Mouse (Mus musculus): ENCODE measurements around the gene Egfl6. TPM values are rescaled to one million over a fixed set of nuclear protein-coding genes. Genes with fewer than 3 reads are reported as not detected.

Egfl6 gene
- polyA plus RNA-seq (2015; fragmentation: Nextera tagmentation; extraction: Ambion mirVana): 3.7 and 12.1 TPM in 2 replicates

GRCm38 (mm10) chrX:166584947-166585824 lies at the start of gene Egfl6:
Egfl6 (minus strand) TSS chrX:166585720.
- WGBS: 18% methylated on average over 39 of the region's 39 CpGs
- H3K27me3 ChIP-seq (ENCODE audit: control insufficient read depth, insufficient read depth, low read length): peaks cover 7% of the 10 kb centered on the region
- H3K36me3 ChIP-seq (ENCODE audit: control insufficient read depth, insufficient read depth): no peaks in the 10 kb centered on the region
- H3K9ac ChIP-seq (ENCODE audit: low read length): no peak within 1 kb of the TSS
- H3K4me1 ChIP-seq (ENCODE audit: control insufficient read depth, insufficient read depth, low read length): no peaks in the 10 kb centered on the region
- H3K9me3 ChIP-seq (replicated peaks; ENCODE audit: control insufficient read depth, low read length): no peaks in the 10 kb centered on the region
- H3K4me3 ChIP-seq (ENCODE audit: low read length): peak within 1 kb of the TSS; percentile 40
- no peak within 1 kb of the TSS for H3K27ac ChIP-seq (ENCODE audit: low read length)
- peak within 1 kb of the TSS; percentile 66 for H3K4me2 ChIP-seq (ENCODE audit: low read depth, low read length)
- no peak for ATAC-seq (replicated peaks; ENCODE audit: extremely low read depth, insufficient read depth, low FRiP score)

GRCm38 (mm10) chrX:166626866-166627570 lies 41.5 kb upstream of the Egfl6 start:
- no peak overlapping the region for H3K27ac ChIP-seq (ENCODE audit: low read length)
- no peaks in the 10 kb centered on the region for H3K36me3 ChIP-seq (ENCODE audit: control insufficient read depth, insufficient read depth)
- H3K4me3 ChIP-seq (ENCODE audit: low read length): no peak overlapping the region
- no peaks in the 10 kb centered on the region for H3K27me3 ChIP-seq (ENCODE audit: control insufficient read depth, insufficient read depth, low read length)
- no peak overlapping the region for H3K9ac ChIP-seq (ENCODE audit: low read length)
- H3K4me1 ChIP-seq (ENCODE audit: control insufficient read depth, insufficient read depth, low read length): no peaks in the 10 kb centered on the region
- no peaks in the 10 kb centered on the region for H3K9me3 ChIP-seq (replicated peaks; ENCODE audit: control insufficient read depth, low read length)
- no peak overlapping the region for H3K4me2 ChIP-seq (ENCODE audit: low read depth, low read length)
- no peak for ATAC-seq (replicated peaks; ENCODE audit: extremely low read depth, insufficient read depth, low FRiP score)
- 39% methylated on average over 3 of the region's 3 CpGs for WGBS

- Histone ChIP-seq H3K27ac (ENCODE audit: low read length) (no peak overlapping the region), H3K4me1 (ENCODE audit: control insufficient read depth, insufficient read depth, low read length) (no peaks in the 10 kb centered on the region), H3K4me2 (ENCODE audit: low read depth, low read length) (no peak overlapping the region), H3K36me3 (ENCODE audit: control insufficient read depth, insufficient read depth) (no peaks in the 10 kb centered on the region), H3K4me3 (ENCODE audit: low read length) (no peak overlapping the region), H3K27me3 (ENCODE audit: control insufficient read depth, insufficient read depth, low read length) (no peaks in the 10 kb centered on the region), H3K9ac (ENCODE audit: low read length) (no peak overlapping the region), H3K9me3 (replicated peaks; ENCODE audit: control insufficient read depth, low read length) (no peaks in the 10 kb centered on the region)
- 71% methylated on average over 4 of the region's 4 CpGs for WGBS
- ATAC-seq (replicated peaks; ENCODE audit: extremely low read depth, insufficient read depth, low FRiP score): no peak
Observed at GRCm38 (mm10) chrX:166626174-166626573, 40.7 kb upstream of the Egfl6 start.

- Histone ChIP-seq H3K36me3 (ENCODE audit: control insufficient read depth, insufficient read depth) (no peaks in the 10 kb centered on the region), H3K27me3 (ENCODE audit: control insufficient read depth, insufficient read depth, low read length) (no peaks in the 10 kb centered on the region), H3K4me2 (ENCODE audit: low read depth, low read length) (no peak overlapping the region), H3K9me3 (replicated peaks; ENCODE audit: control insufficient read depth, low read length) (no peaks in the 10 kb centered on the region), H3K4me1 (ENCODE audit: control insufficient read depth, insufficient read depth, low read length) (no peaks in the 10 kb centered on the region), H3K27ac (ENCODE audit: low read length) (no peak overlapping the region), H3K9ac (ENCODE audit: low read length) (no peak overlapping the region), H3K4me3 (ENCODE audit: low read length) (no peak overlapping the region)
- no peak for ATAC-seq (replicated peaks; ENCODE audit: extremely low read depth, insufficient read depth, low FRiP score)
- WGBS: 66% methylated on average over 3 of the region's 3 CpGs
Observed at GRCm38 (mm10) chrX:166623176-166623575, 37.7 kb upstream of the Egfl6 start.

DNA sequence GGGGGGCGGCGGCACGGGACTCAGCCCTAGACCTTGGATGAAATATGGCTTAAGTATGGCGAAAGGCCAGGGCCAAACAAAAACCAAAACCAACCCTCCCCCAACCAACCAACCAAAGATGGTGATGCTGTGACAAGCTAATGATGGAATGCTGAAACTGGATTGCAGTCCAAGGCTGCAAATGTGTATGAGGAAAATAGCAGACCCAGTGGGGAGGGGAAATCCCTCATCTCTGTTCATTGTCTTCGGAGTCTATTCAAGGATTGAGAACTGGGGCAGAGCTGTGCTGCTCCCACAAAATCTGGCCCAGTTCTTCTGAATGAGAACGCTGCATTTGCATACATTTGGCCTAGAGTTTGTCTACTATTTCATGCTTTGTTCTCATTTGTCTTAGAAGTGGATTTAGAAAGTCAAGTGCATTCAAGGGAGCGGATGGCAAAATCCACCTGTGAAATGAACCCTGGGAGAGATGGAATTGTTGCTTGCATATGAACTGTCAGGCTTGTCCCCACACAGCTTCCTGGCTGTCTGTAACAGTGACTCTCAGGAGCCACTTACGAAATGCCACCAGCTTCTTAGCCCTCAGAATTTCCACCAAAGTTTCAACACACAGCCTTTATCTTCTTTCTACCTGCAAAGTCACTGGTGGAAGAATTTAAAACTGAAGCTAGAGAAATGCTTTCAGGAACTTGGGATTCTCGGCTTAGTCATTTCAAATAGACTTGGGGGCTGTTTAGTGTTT lies 36.2 kb upstream of the Egfl6 start:
- no peak overlapping the region for H3K27ac ChIP-seq (ENCODE audit: low read length)
- no peak for ATAC-seq (replicated peaks; ENCODE audit: extremely low read depth, insufficient read depth, low FRiP score)

DNA sequence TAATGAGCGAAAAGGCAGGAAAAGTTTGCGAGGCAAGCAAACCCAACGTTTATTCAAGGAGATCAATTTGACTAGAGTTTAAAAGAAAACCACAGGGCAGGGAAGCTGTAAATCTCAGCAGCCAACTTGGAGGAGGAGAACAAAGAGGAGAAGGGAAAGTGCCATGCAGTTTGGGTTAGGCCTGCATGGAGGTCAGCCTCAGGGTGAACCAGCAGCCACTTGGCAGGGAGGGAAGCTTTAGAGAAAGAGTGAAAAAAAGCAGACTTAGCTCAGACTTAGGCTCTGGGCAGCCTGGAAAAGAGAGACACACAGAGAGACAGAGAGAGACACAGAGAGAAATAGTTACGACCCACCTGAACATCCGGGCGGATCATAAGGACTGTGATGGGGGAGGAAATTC lies 35.4 kb upstream of the Egfl6 start:
- Histone ChIP-seq H3K4me2 (ENCODE audit: low read depth, low read length) (no peak overlapping the region), H3K4me3 (ENCODE audit: low read length) (no peak overlapping the region), H3K27me3 (ENCODE audit: control insufficient read depth, insufficient read depth, low read length) (no peaks in the 10 kb centered on the region), H3K36me3 (ENCODE audit: control insufficient read depth, insufficient read depth) (no peaks in the 10 kb centered on the region), H3K9ac (ENCODE audit: low read length) (no peak overlapping the region), H3K27ac (ENCODE audit: low read length) (no peak overlapping the region), H3K9me3 (replicated peaks; ENCODE audit: control insufficient read depth, low read length) (no peaks in the 10 kb centered on the region), H3K4me1 (ENCODE audit: control insufficient read depth, insufficient read depth, low read length) (no peaks in the 10 kb centered on the region)
- no peak for ATAC-seq (replicated peaks; ENCODE audit: extremely low read depth, insufficient read depth, low FRiP score)
- WGBS: 69% methylated on average over 6 of the region's 6 CpGs

More for the DNA sequence above, 36.2 kb upstream of the Egfl6 start:
- Histone ChIP-seq H3K27me3 (ENCODE audit: control insufficient read depth, insufficient read depth, low read length) (no peaks in the 10 kb centered on the region), H3K9me3 (replicated peaks; ENCODE audit: control insufficient read depth, low read length) (no peaks in the 10 kb centered on the region), H3K4me1 (ENCODE audit: control insufficient read depth, insufficient read depth, low read length) (no peaks in the 10 kb centered on the region), H3K4me3 (ENCODE audit: low read length) (no peak overlapping the region), H3K9ac (ENCODE audit: low read length) (no peak overlapping the region), H3K4me2 (ENCODE audit: low read depth, low read length) (no peak overlapping the region), H3K36me3 (ENCODE audit: control insufficient read depth, insufficient read depth) (no peaks in the 10 kb centered on the region)
- 70% methylated on average over 9 of the region's 9 CpGs for WGBS

- no peak overlapping the region for H3K27ac ChIP-seq (ENCODE audit: low read length)
- WGBS: 66% methylated on average over 4 of the region's 4 CpGs
- H3K27me3 ChIP-seq (ENCODE audit: control insufficient read depth, insufficient read depth, low read length): no peaks in the 10 kb centered on the region
- no peak for ATAC-seq (replicated peaks; ENCODE audit: extremely low read depth, insufficient read depth, low FRiP score)
- no peak overlapping the region for H3K4me2 ChIP-seq (ENCODE audit: low read depth, low read length)
- H3K4me3 ChIP-seq (ENCODE audit: low read length): no peak overlapping the region
- no peak overlapping the region for H3K9ac ChIP-seq (ENCODE audit: low read length)
- no peaks in the 10 kb centered on the region for H3K36me3 ChIP-seq (ENCODE audit: control insufficient read depth, insufficient read depth)
- H3K9me3 ChIP-seq (replicated peaks; ENCODE audit: control insufficient read depth, low read length): no peaks in the 10 kb centered on the region
- no peaks in the 10 kb centered on the region for H3K4me1 ChIP-seq (ENCODE audit: control insufficient read depth, insufficient read depth, low read length)
Observed at GRCm38 (mm10) chrX:166619084-166619483, 33.6 kb upstream of the Egfl6 start.

- no peak overlapping the region for H3K27ac ChIP-seq (ENCODE audit: low read length)
- no peaks in the 10 kb centered on the region for H3K36me3 ChIP-seq (ENCODE audit: control insufficient read depth, insufficient read depth)
- no peak overlapping the region for H3K4me2 ChIP-seq (ENCODE audit: low read depth, low read length)
- ATAC-seq (replicated peaks; ENCODE audit: extremely low read depth, insufficient read depth, low FRiP score): no peak
- WGBS: 78% methylated on average over 7 of the region's 7 CpGs
- H3K9ac ChIP-seq (ENCODE audit: low read length): no peak overlapping the region
- no peaks in the 10 kb centered on the region for H3K27me3 ChIP-seq (ENCODE audit: control insufficient read depth, insufficient read depth, low read length)
- H3K4me1 ChIP-seq (ENCODE audit: control insufficient read depth, insufficient read depth, low read length): no peaks in the 10 kb centered on the region
- no peaks in the 10 kb centered on the region for H3K9me3 ChIP-seq (replicated peaks; ENCODE audit: control insufficient read depth, low read length)
- H3K4me3 ChIP-seq (ENCODE audit: low read length): no peak overlapping the region
Observed at GRCm38 (mm10) chrX:166615191-166615590, 29.7 kb upstream of the Egfl6 start.
